Mouse (Mus musculus) intestine, embryonic 14.5 days (tissue): ENCODE measurements at regions not wholly inside any gene's neighbourhood (a gene's known extent, or its start where the extent isn't known, plus 50 kb on each side); places are given as distances from the start of the nearest gene placed in this dataset.

Experiments used
- ATAC-seq: fragments of 200-750 bp; cut with Nextera tagmentation; replicated peaks from 2 replicates; pipeline ENCODE4 v1.8.0; 2017; ENCODE audit warnings: low read depth, moderate number of reproducible peaks, moderate TSS enrichment, moderate library complexity; ENCODE audit not compliant: low FRiP score, low TSS enrichment
- DNase-seq: peaks from one replicate; pipeline ENCODE4 v3.0.0-alpha.2; 2018; ENCODE audit warnings: low spot score
- H3K27ac ChIP-seq: fragments of 300-500 bp; sonication (generic); 2 replicates; pipeline ENCODE4 v1.5.1; 2014; ENCODE audit warnings: low read depth, mild to moderate bottlenecking, control low read depth
- H3K27me3 ChIP-seq: fragments of 300-500 bp; sonication (generic); replicated peaks from 2 replicates; pipeline ENCODE4 v1.6.1; 2014; ENCODE audit warnings: low read length, control low read depth; ENCODE audit not compliant: control insufficient read depth, insufficient read depth
- H3K36me3 ChIP-seq: fragments of 300-500 bp; sonication (generic); 2 replicates; pipeline ENCODE4 v1.6.1; 2014; ENCODE audit warnings: low read length, control low read depth; ENCODE audit not compliant: control insufficient read depth, insufficient read depth
- H3K4me1 ChIP-seq: fragments of 300-500 bp; sonication (generic); replicated peaks from 2 replicates; pipeline ENCODE4 v1.6.1; 2014; ENCODE audit warnings: low read length, control low read depth, mixed read lengths; ENCODE audit not compliant: control insufficient read depth, insufficient read depth
- H3K4me2 ChIP-seq: fragments of 300-500 bp; sonication (generic); 2 replicates; pipeline ENCODE4 v1.6.1; 2014; ENCODE audit warnings: low read length
- H3K4me3 ChIP-seq: fragments of 300-500 bp; sonication (generic); 2 replicates; pipeline ENCODE4 v1.5.1; 2014; ENCODE audit warnings: low read depth, low read length, control low read depth, mixed read lengths
- H3K9ac ChIP-seq: fragments of 300-500 bp; sonication (generic); 2 replicates; pipeline ENCODE4 v1.6.1; 2014; ENCODE audit warnings: mild to moderate bottlenecking, low read length
- H3K9me3 ChIP-seq: fragments of 300-500 bp; sonication (generic); 2 replicates; pipeline ENCODE4 v1.6.1; 2016; ENCODE audit warnings: low read length, control low read depth; ENCODE audit not compliant: control insufficient read depth
- WGBS: fragments of 180-500 bp; shearing (Covaris S2); extraction: QIAGEN DNeasy Blood & Tissue Kit; methylation state at CpG from one replicate; pipeline ENCODE4 v1.1.7; 2014; 5-methylcytosine and 5-hydroxymethylcytosine counted together

GRCm38 (mm10) chr13:107812014-107812413 is 232.2 kb upstream of the Smim15 start:
- peaks cover 22% of the 10 kb centered on the region for H3K4me1 ChIP-seq
- no peak overlapping the region for H3K4me3 ChIP-seq
- no peak overlapping the region for H3K9ac ChIP-seq
- no peaks in the 10 kb centered on the region for H3K27me3 ChIP-seq
- ATAC-seq (no peak), DNase-seq (no peak)
- no peaks in the 10 kb centered on the region for H3K9me3 ChIP-seq
- no peaks in the 10 kb centered on the region for H3K36me3 ChIP-seq
- WGBS = 36% methylated on average over 5 of the region's 5 CpGs
- no peak overlapping the region for H3K27ac ChIP-seq
- H3K4me2 ChIP-seq = no peak overlapping the region

- Histone ChIP-seq H3K36me3 (no peaks in the 10 kb centered on the region), H3K4me1 (peaks cover 22% of the 10 kb centered on the region), H3K4me3 (no peak overlapping the region), H3K9ac (no peak overlapping the region), H3K9me3 (no peaks in the 10 kb centered on the region), H3K4me2 (no peak overlapping the region), H3K27me3 (no peaks in the 10 kb centered on the region), H3K27ac (no peak overlapping the region)
- ATAC-seq = no peak
- 61% methylated on average over 9 of the region's 9 CpGs for WGBS
- no peak for DNase-seq
Measured at GRCm38 (mm10) chr13:107810802-107811192, 233.4 kb upstream of the Smim15 start.

GRCm38 (mm10) chr13:107810060-107810801 is 234.0 kb upstream of the Smim15 start:
- Histone ChIP-seq H3K4me2 (no peak overlapping the region), H3K4me1 (peaks cover 22% of the 10 kb centered on the region), H3K27ac (no peak overlapping the region), H3K9ac (no peak overlapping the region), H3K27me3 (no peaks in the 10 kb centered on the region), H3K9me3 (no peaks in the 10 kb centered on the region), H3K36me3 (no peaks in the 10 kb centered on the region), H3K4me3 (no peak overlapping the region)
- no peak for DNase-seq
- WGBS = 69% methylated on average over 9 of the region's 9 CpGs
- ATAC-seq = no peak

- no peaks in the 10 kb centered on the region for H3K27me3 ChIP-seq
- no peaks in the 10 kb centered on the region for H3K36me3 ChIP-seq
- no peak overlapping the region for H3K9ac ChIP-seq
- no peak overlapping the region for H3K4me2 ChIP-seq
- H3K4me3 ChIP-seq = no peak overlapping the region
- DNase-seq = no peak
- H3K4me1 ChIP-seq = peaks cover 17% of the 10 kb centered on the region
- H3K9me3 ChIP-seq = no peaks in the 10 kb centered on the region
- WGBS = 78% methylated on average over 2 of the region's 2 CpGs
- no peak overlapping the region for H3K27ac ChIP-seq
- no peak for ATAC-seq
Measured at GRCm38 (mm10) chr13:107808961-107809360, 235.3 kb upstream of the Smim15 start.

- Histone ChIP-seq H3K4me1 (peaks cover 11% of the 10 kb centered on the region), H3K4me3 (no peak overlapping the region), H3K27me3 (no peaks in the 10 kb centered on the region), H3K4me2 (no peak overlapping the region), H3K36me3 (no peaks in the 10 kb centered on the region), H3K27ac (no peak overlapping the region), H3K9me3 (no peaks in the 10 kb centered on the region), H3K9ac (no peak overlapping the region)
- no peak for ATAC-seq
- DNase-seq = no peak
- WGBS = 81% methylated on average over 1 of the region's 1 CpGs
Measured at GRCm38 (mm10) chr13:107804418-107804817, 239.8 kb upstream of the Smim15 start.

GRCm38 (mm10) chr13:107799199-107799945 is 244.9 kb upstream of the Smim15 start:
- no peak for DNase-seq
- Histone ChIP-seq H3K36me3 (no peaks in the 10 kb centered on the region), H3K4me2 (no peak overlapping the region), H3K4me3 (no peak overlapping the region), H3K4me1 (peaks cover 30% of the 10 kb centered on the region), H3K9ac (no peak overlapping the region), H3K27ac (no peak overlapping the region), H3K9me3 (no peaks in the 10 kb centered on the region), H3K27me3 (no peaks in the 10 kb centered on the region)
- no peak for ATAC-seq
- WGBS = 35% methylated on average over 13 of the region's 13 CpGs

GRCm38 (mm10) chr13:107798144-107798543 is 246.1 kb upstream of the Smim15 start:
- no peak overlapping the region for H3K9ac ChIP-seq

GRCm38 (mm10) chr13:107795516-107795915 is 248.7 kb upstream of the Smim15 start:
- H3K4me2 ChIP-seq = no peak overlapping the region
- no peaks in the 10 kb centered on the region for H3K9me3 ChIP-seq
- H3K27me3 ChIP-seq = no peaks in the 10 kb centered on the region
- WGBS = 66% methylated on average over 3 of the region's 3 CpGs
- no peak for DNase-seq
- no peaks in the 10 kb centered on the region for H3K36me3 ChIP-seq
- ATAC-seq = no peak
- H3K4me3 ChIP-seq = no peak overlapping the region
- peaks cover 38% of the 10 kb centered on the region for H3K4me1 ChIP-seq
- H3K27ac ChIP-seq = no peak overlapping the region
- H3K9ac ChIP-seq = no peak overlapping the region

More at GRCm38 (mm10) chr13:107798144-107798543, 246.1 kb upstream of the Smim15 start:
- no peak overlapping the region for H3K27ac ChIP-seq
- H3K9me3 ChIP-seq = no peaks in the 10 kb centered on the region
- H3K4me2 ChIP-seq = no peak overlapping the region
- DNase-seq (no peak), ATAC-seq (no peak)
- H3K4me1 ChIP-seq = peaks cover 38% of the 10 kb centered on the region
- no peaks in the 10 kb centered on the region for H3K36me3 ChIP-seq
- 41% methylated on average over 7 of the region's 7 CpGs for WGBS
- H3K27me3 ChIP-seq = no peaks in the 10 kb centered on the region
- H3K4me3 ChIP-seq = no peak overlapping the region
